8 mouse cellular contexts compared by ENCODE assay signal in genomic region chr2:160619831-160620230, GRCm38 (mm10). TPM values are rescaled to one million over a fixed set of nuclear protein-coding genes. Genes with fewer than 3 reads are reported as not detected.
DNase-seq lines count a peak whose midpoint lies in the region; ATAC-seq and TF ChIP-seq lines count a peak whose summit lies in the region.

No protein-coding gene starts in this region.

- no peak for TF ChIP-seq POLR2A in cerebellum, adult 2 months (IDR thresholded peaks at IDR 0.05; ENCODE audit: borderline replicate concordance, insufficient read depth, low read length)

- no peak overlapping the region for H3K4me3 ChIP-seq in cerebellum, adult 2 months (replicated peaks; ENCODE audit: insufficient read depth, low read depth, low read length)
- H3K4me3 ChIP-seq in heart, embryonic 14.5 days (ENCODE audit: control insufficient read depth in 1 of 2, insufficient read depth in 1 of 2, low read depth in 1 of 2, low read length in 2 of 2) = no peak overlapping the region

- DNase-seq in cerebellum, adult 11-12 months = peak; percentile 12
- no peak for DNase-seq in cerebellum, adult 2 months
- peak; percentile 53 for DNase-seq in adrenal gland, postnatal 25 days
- DNase-seq in large intestine, adult 2 months (ENCODE audit: low read depth, low spot score) = peak; percentile 37
- peak; percentile 51 for DNase-seq in ovary, postnatal 14 days (ENCODE audit: low spot score)
- DNase-seq in layer of hippocampus, postnatal 14 days (ENCODE audit: low spot score in 2 of 2) = no peak

- H3K36me3 ChIP-seq in heart, embryonic 14.5 days (ENCODE audit: control insufficient read depth, insufficient read depth, low read length) = no peaks in the 10 kb centered on the region

- WGBS in cerebellum, adult 2 months = 56% methylated on average over 9 of the region's 9 CpGs
- WGBS in heart, embryonic 14.5 days = 25% methylated on average over 9 of the region's 9 CpGs
- 6% methylated on average over 9 of the region's 9 CpGs for WGBS in large intestine, adult 2 months

- ATAC-seq in heart, embryonic 14.5 days (ENCODE audit: insufficient number of reproducible peaks, insufficient read depth, low FRiP score, low read depth) = peak; percentile 68
- no peak for ATAC-seq in CD4-positive, CD25-positive, alpha-beta regulatory T cell, adult 4 months

- H3K9ac ChIP-seq in heart, embryonic 14.5 days (ENCODE audit: low read length) = 0 out of 2 replicates have a peak overlapping the region, but pooled peaks have one; percentile 27

- H3K27ac ChIP-seq in cerebellum, adult 2 months (ENCODE audit: insufficient read depth, low read length) = no peak overlapping the region
- H3K27ac ChIP-seq in heart, embryonic 14.5 days (replicated peaks in 1 of 2; ENCODE audit: control insufficient read depth in 1 of 2, insufficient read depth in 1 of 2, low read depth in 2 of 2, low read length in 2 of 2) = peak overlapping the region; percentile 40 to 87

- H3K9me3 ChIP-seq in heart, embryonic 14.5 days (ENCODE audit: control insufficient read depth, low read length) = no peaks in the 10 kb centered on the region

- H3K27me3 ChIP-seq in cerebellum, adult 2 months (ENCODE audit: control insufficient read depth, insufficient read depth, low read length) = no peaks in the 10 kb centered on the region
- H3K27me3 ChIP-seq in heart, embryonic 14.5 days (ENCODE audit: control insufficient read depth, insufficient read depth, low read length) = no peaks in the 10 kb centered on the region

- peaks cover 16% of the 10 kb centered on the region; the same call in 1 of the 2 replicates for H3K4me1 ChIP-seq in cerebellum, adult 2 months (ENCODE audit: control insufficient read depth, insufficient read depth, low read length)
- peaks cover 18 to 25% of the 10 kb centered on the region in 2 experiments for H3K4me1 ChIP-seq in heart, embryonic 14.5 days (ENCODE audit: control insufficient read depth in 2 of 2, insufficient read depth in 2 of 2, low read length in 2 of 2)

- no peak for TF ChIP-seq CTCF in cerebellum, adult 2 months (IDR thresholded peaks at IDR 0.05; ENCODE audit: borderline replicate concordance, insufficient read depth, low read depth, low read length)

- peak overlapping the region; percentile 38 for H3K4me2 ChIP-seq in heart, embryonic 14.5 days (ENCODE audit: low read length)

RNA-seq across cellular contexts. Expression of gene Top1, which starts 25.9 kb away (rescaled TPM):
- 29.1 and 29.4 TPM in 2 replicates for polyA plus RNA-seq in cerebellum, adult 2 months (2012; rRNA removed)
- 89.8 and 97.7 TPM in 2 replicates for total RNA-seq in adrenal gland, postnatal 25 days (2021)
- 48.6 and 49.7 TPM in 2 replicates for polyA plus RNA-seq in heart, embryonic 14.5 days (2014; fragmentation: Nextera tagmentation; extraction: Ambion mirVana)
- 8.4 and 12.0 TPM in 2 replicates for polyA plus RNA-seq in large intestine, adult 2 months (2012; rRNA removed)
- polyA plus RNA-seq in CD4-positive, CD25-positive, alpha-beta regulatory T cell, adult 4 months (2017; shearing (Covaris generic)) = 10 to 100 TPM; 73.9 to 91.0 TPM
- total RNA-seq in layer of hippocampus, postnatal 14 days (2021) = 10 to 100 TPM; 80.3 to 88.0 TPM

Comparison
In these comparisons a context has a peak if more than half of its experiments do, and no peak if none do; other contexts are left out.
1. DNase-seq: peak in cerebellum, adult 11-12 months (single experiment), adrenal gland, postnatal 25 days (single experiment), large intestine, adult 2 months (single experiment) and ovary, postnatal 14 days (single experiment); none in cerebellum, adult 2 months (0 of 2) and layer of hippocampus, postnatal 14 days (0 of 2).